Mouse (Mus musculus) urinary bladder, postnatal 36 days (tissue): ENCODE measurements around the gene Prss22.
A peak's percentile ranks its signal among the peaks of the same experiment; 100 is the strongest.

ENCODE experiments used
- DNase-seq, 2 experiments: peaks; one replicate each; pipeline ENCODE4 v3.0.0; 2022; ENCODE audit warnings: low spot score in 2 of 2, mixed read lengths in 1 of 2

The Prss22 gene

GRCm38 (mm10) chr17:23997901-23998300 is at the start of gene Prss22:
Gene Prss22, minus strand, starts transcription at chr17:23998100.
- DNase-seq, result peak; percentile 74 to 76

GRCm38 (mm10) chr17:24046026-24046425 is 48.1 kb upstream of the Prss22 start:
- DNase-seq, result no peak

- no peak for DNase-seq
These were observed 47.7 kb upstream of the Prss22 start for GRCm38 (mm10) chr17:24045608-24046007.

GRCm38 (mm10) chr17:24044482-24044881 is 46.6 kb upstream of the Prss22 start:
- DNase-seq, result no peak

- no peak for DNase-seq
These were observed 39.9 kb upstream of the Prss22 start, which contains the start of gene Prss27 for GRCm38 (mm10) chr17:24037844-24038243. Gene Prss27, plus strand, starts transcription at chr17:24038144.

GRCm38 (mm10) chr17:24037360-24037759 is 39.5 kb upstream of the Prss22 start:
- peak in 1 of 2 experiments; percentile 29 for DNase-seq

- no peak for DNase-seq
These were observed 39.1 kb upstream of the Prss22 start for GRCm38 (mm10) chr17:24036954-24037353.

- no peak for DNase-seq
These were observed 37.2 kb upstream of the Prss22 start for GRCm38 (mm10) chr17:24035087-24035486.

- no peak for DNase-seq
These were observed 32.7 kb upstream of the Prss22 start for GRCm38 (mm10) chr17:24030551-24030950.

- no peak for DNase-seq
These were observed 31.6 kb upstream of the Prss22 start for GRCm38 (mm10) chr17:24029477-24029876.

- DNase-seq, result peak; percentile 44 to 46
These were observed 23.7 kb upstream of the Prss22 start for GRCm38 (mm10) chr17:24021375-24022199.

- DNase-seq, result no peak
These were observed 22.8 kb upstream of the Prss22 start for GRCm38 (mm10) chr17:24020696-24021095.

- DNase-seq, result no peak
These were observed 17.8 kb upstream of the Prss22 start for GRCm38 (mm10) chr17:24015727-24016126.

GRCm38 (mm10) chr17:24014433-24014965 is 16.6 kb upstream of the Prss22 start:
- DNase-seq, result no peak

- DNase-seq, result no peak
These were observed 15.0 kb upstream of the Prss22 start for GRCm38 (mm10) chr17:24012921-24013320.

GRCm38 (mm10) chr17:24009617-24010016 is 11.7 kb upstream of the Prss22 start:
- DNase-seq, result no peak

GRCm38 (mm10) chr17:24008105-24008504 is 10.2 kb upstream of the Prss22 start:
- DNase-seq, result no peak

GRCm38 (mm10) chr17:24007391-24007790 is 9.5 kb upstream of the Prss22 start:
- DNase-seq, result peak; percentile 40 to 60

- DNase-seq, result no peak
These were observed 9.0 kb upstream of the Prss22 start for GRCm38 (mm10) chr17:24006930-24007329.

- DNase-seq, result no peak
These were observed 7.1 kb upstream of the Prss22 start for GRCm38 (mm10) chr17:24005049-24005448.

- no peak for DNase-seq
These were observed 6.3 kb upstream of the Prss22 start for GRCm38 (mm10) chr17:24004071-24004665.

GRCm38 (mm10) chr17:24000404-24000803 is 2.5 kb upstream of the Prss22 start:
- DNase-seq, result peak; percentile 32 to 49

- DNase-seq, result peak; percentile 50 to 55
These were observed 483 bp upstream of the Prss22 start for GRCm38 (mm10) chr17:23998383-23998782.
